Mouse (Mus musculus): ENCODE measurements around the gene Srebf1. TPM values are rescaled to one million over a fixed set of nuclear protein-coding genes. Genes with fewer than 3 reads are reported as not detected.

Srebf1 gene
- polyA plus RNA-seq, 1 experiment, result 89.1 TPM

DNA sequence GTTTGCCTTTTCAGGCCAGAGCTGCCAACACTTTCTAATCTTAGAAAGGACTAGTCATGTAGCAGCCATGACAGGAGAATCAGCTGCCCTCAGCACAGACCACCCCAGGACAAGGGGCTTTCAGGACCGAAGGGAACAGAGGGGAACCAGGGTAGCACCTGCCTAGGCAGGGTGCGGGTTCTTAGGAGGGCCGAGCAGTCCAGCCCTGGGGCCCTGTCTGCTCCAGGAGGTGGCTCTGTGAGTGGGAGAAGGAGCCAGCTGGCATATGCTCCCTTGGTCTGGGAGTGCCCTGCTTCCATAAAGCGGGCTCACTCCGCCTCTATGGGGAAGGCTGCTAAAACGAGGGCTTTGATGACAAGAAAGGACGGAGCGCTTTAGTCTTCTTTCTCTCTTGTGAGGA is 10.9 kb upstream of the Srebf1 start:
- Histone ChIP-seq H3K4me1 (ENCODE audit: control insufficient read depth, insufficient read depth, low read length) (no peaks in the 10 kb centered on the region; the same call in 1 of the 2 replicates), H3K36me3 (ENCODE audit: control insufficient read depth, insufficient read depth, low read length) (no peaks in the 10 kb centered on the region), H3K27ac (ENCODE audit: insufficient read depth, low read depth, low read length) (no peak overlapping the region), H3K4me3 (ENCODE audit: insufficient read depth, low read depth, low read length) (no peak overlapping the region), H3K27me3 (replicated peaks; ENCODE audit: control insufficient read depth, insufficient read depth, low read length) (no peaks in the 10 kb centered on the region)
- no peak for TF ChIP-seq POLR2A (IDR thresholded peaks at IDR 0.05; ENCODE audit: low read depth, low read length)
- TF ChIP-seq CTCF (conservative IDR thresholded peaks at IDR 0.05; ENCODE audit: insufficient read depth, insufficient read length, low read depth, low read length), result no peak
- no peak for DNase-seq
- 82% methylated on average over 8 of the region's 8 CpGs for WGBS

GRCm38 (mm10) chr11:60232441-60233058 is 10.2 kb upstream of the Srebf1 start:
- Histone ChIP-seq H3K27me3 (replicated peaks; ENCODE audit: control insufficient read depth, insufficient read depth, low read length) (no peaks in the 10 kb centered on the region), H3K4me3 (ENCODE audit: insufficient read depth, low read depth, low read length) (no peak overlapping the region), H3K27ac (ENCODE audit: insufficient read depth, low read depth, low read length) (no peak overlapping the region), H3K4me1 (ENCODE audit: control insufficient read depth, insufficient read depth, low read length) (no peaks in the 10 kb centered on the region; the same call in 1 of the 2 replicates), H3K36me3 (ENCODE audit: control insufficient read depth, insufficient read depth, low read length) (no peaks in the 10 kb centered on the region)
- 80% methylated on average over 14 of the region's 14 CpGs for WGBS
- no peak for TF ChIP-seq CTCF (conservative IDR thresholded peaks at IDR 0.05; ENCODE audit: insufficient read depth, insufficient read length, low read depth, low read length)
- TF ChIP-seq POLR2A (IDR thresholded peaks at IDR 0.05; ENCODE audit: low read depth, low read length), result no peak
- DNase-seq, result no peak

DNA sequence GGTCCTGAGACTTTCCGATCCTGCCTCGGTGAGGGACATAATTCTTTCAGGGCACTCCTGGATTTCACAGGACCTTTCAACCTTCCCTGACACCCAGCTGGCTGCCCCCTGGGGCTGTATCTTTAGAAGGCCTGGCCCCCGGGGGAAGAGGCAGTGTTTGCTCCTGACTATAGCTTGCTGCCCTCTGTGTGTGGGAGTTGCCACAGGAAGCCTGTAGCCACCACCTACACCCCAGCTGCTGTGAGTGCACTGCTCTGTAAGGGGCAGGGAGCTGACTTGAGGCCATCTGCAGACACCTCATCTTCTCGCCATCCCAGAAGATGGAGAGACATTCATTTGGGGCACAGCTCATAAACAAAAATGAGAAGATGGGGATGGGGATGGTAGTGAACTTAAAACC is 9.6 kb upstream of the Srebf1 start:
- Histone ChIP-seq H3K27me3 (replicated peaks; ENCODE audit: control insufficient read depth, insufficient read depth, low read length) (no peaks in the 10 kb centered on the region), H3K4me1 (ENCODE audit: control insufficient read depth, insufficient read depth, low read length) (no peaks in the 10 kb centered on the region; the same call in 1 of the 2 replicates), H3K4me3 (ENCODE audit: insufficient read depth, low read depth, low read length) (no peak overlapping the region), H3K36me3 (ENCODE audit: control insufficient read depth, insufficient read depth, low read length) (no peaks in the 10 kb centered on the region), H3K27ac (ENCODE audit: insufficient read depth, low read depth, low read length) (no peak overlapping the region)
- DNase-seq, result no peak
- WGBS, result 59% methylated on average over 4 of the region's 4 CpGs
- TF ChIP-seq POLR2A (IDR thresholded peaks at IDR 0.05; ENCODE audit: low read depth, low read length) (no peak), CTCF (conservative IDR thresholded peaks at IDR 0.05; ENCODE audit: insufficient read depth, insufficient read length, low read depth, low read length) (no peak)

GRCm38 (mm10) chr11:60231326-60231725 is 8.9 kb upstream of the Srebf1 start:
- WGBS, result 86% methylated on average over 3 of the region's 3 CpGs
- no peak overlapping the region for H3K27ac ChIP-seq (ENCODE audit: insufficient read depth, low read depth, low read length)
- H3K27me3 ChIP-seq (replicated peaks; ENCODE audit: control insufficient read depth, insufficient read depth, low read length), result no peaks in the 10 kb centered on the region
- TF ChIP-seq CTCF (conservative IDR thresholded peaks at IDR 0.05; ENCODE audit: insufficient read depth, insufficient read length, low read depth, low read length), result no peak
- TF ChIP-seq POLR2A (IDR thresholded peaks at IDR 0.05; ENCODE audit: low read depth, low read length), result no peak
- no peak for DNase-seq
- no peaks in the 10 kb centered on the region; the same call in 1 of the 2 replicates for H3K4me1 ChIP-seq (ENCODE audit: control insufficient read depth, insufficient read depth, low read length)
- no peak overlapping the region for H3K4me3 ChIP-seq (ENCODE audit: insufficient read depth, low read depth, low read length)
- H3K36me3 ChIP-seq (ENCODE audit: control insufficient read depth, insufficient read depth, low read length), result no peaks in the 10 kb centered on the region

- H3K36me3 ChIP-seq (ENCODE audit: control insufficient read depth, insufficient read depth, low read length), result no peaks in the 10 kb centered on the region
- no peak overlapping the region for H3K27ac ChIP-seq (ENCODE audit: insufficient read depth, low read depth, low read length)
- no peaks in the 10 kb centered on the region; the same call in 1 of the 2 replicates for H3K4me1 ChIP-seq (ENCODE audit: control insufficient read depth, insufficient read depth, low read length)
- no peak for TF ChIP-seq CTCF (conservative IDR thresholded peaks at IDR 0.05; ENCODE audit: insufficient read depth, insufficient read length, low read depth, low read length)
- no peak for TF ChIP-seq POLR2A (IDR thresholded peaks at IDR 0.05; ENCODE audit: low read depth, low read length)
- H3K27me3 ChIP-seq (replicated peaks; ENCODE audit: control insufficient read depth, insufficient read depth, low read length), result no peaks in the 10 kb centered on the region
- 88% methylated on average over 7 of the region's 7 CpGs for WGBS
- no peak overlapping the region for H3K4me3 ChIP-seq (ENCODE audit: insufficient read depth, low read depth, low read length)
- DNase-seq, result no peak
Observed at GRCm38 (mm10) chr11:60230512-60230911, 8.1 kb upstream of the Srebf1 start.

GRCm38 (mm10) chr11:60229821-60230220 is 7.4 kb upstream of the Srebf1 start:
- Histone ChIP-seq H3K27me3 (replicated peaks; ENCODE audit: control insufficient read depth, insufficient read depth, low read length) (no peaks in the 10 kb centered on the region), H3K4me3 (ENCODE audit: insufficient read depth, low read depth, low read length) (no peak overlapping the region), H3K36me3 (ENCODE audit: control insufficient read depth, insufficient read depth, low read length) (no peaks in the 10 kb centered on the region), H3K27ac (ENCODE audit: insufficient read depth, low read depth, low read length) (0 out of 2 replicates have a peak overlapping the region, but pooled peaks have one; percentile 7), H3K4me1 (ENCODE audit: control insufficient read depth, insufficient read depth, low read length) (no peaks in the 10 kb centered on the region; the same call in 1 of the 2 replicates)
- WGBS, result 36% methylated on average over 13 of the region's 13 CpGs
- peak; percentile 80 for DNase-seq
- TF ChIP-seq CTCF (conservative IDR thresholded peaks at IDR 0.05; ENCODE audit: insufficient read depth, insufficient read length, low read depth, low read length), result 0 out of 2 replicates have a peak, but pooled peaks have one; percentile 2
- TF ChIP-seq POLR2A (IDR thresholded peaks at IDR 0.05; ENCODE audit: low read depth, low read length), result no peak

- no peak for TF ChIP-seq POLR2A (IDR thresholded peaks at IDR 0.05; ENCODE audit: low read depth, low read length)
- Histone ChIP-seq H3K36me3 (ENCODE audit: control insufficient read depth, insufficient read depth, low read length) (no peaks in the 10 kb centered on the region), H3K27me3 (replicated peaks; ENCODE audit: control insufficient read depth, insufficient read depth, low read length) (no peaks in the 10 kb centered on the region), H3K4me1 (ENCODE audit: control insufficient read depth, insufficient read depth, low read length) (no peaks in the 10 kb centered on the region; the same call in 1 of the 2 replicates), H3K4me3 (ENCODE audit: insufficient read depth, low read depth, low read length) (no peak overlapping the region), H3K27ac (ENCODE audit: insufficient read depth, low read depth, low read length) (no peak overlapping the region)
- DNase-seq, result peak; percentile 31
- 72% methylated on average over 3 of the region's 3 CpGs for WGBS
Observed at GRCm38 (mm10) chr11:60228525-60228924, 6.1 kb upstream of the Srebf1 start.
